22 mouse cellular contexts compared by ENCODE assay signal in the genomic region with DNA sequence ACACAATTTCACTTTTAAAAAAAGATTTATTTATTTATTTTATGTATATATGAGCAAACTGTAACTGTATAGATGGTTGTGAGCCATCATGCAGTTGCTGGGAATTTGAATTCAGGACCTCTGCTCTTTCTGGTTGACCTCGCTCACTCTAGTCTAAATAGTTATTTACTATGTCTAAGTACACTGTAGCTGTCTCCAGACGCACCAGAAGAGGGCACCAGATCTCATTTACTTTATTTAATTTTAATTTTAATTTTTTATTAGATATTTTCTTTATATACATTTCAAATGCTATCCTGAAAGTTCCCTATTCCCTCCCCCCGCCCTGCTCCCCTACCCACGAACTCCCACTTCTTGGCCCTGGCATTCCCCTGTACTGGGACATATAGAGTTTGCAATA. TPM values are rescaled to one million over a fixed set of nuclear protein-coding genes. Genes with fewer than 3 reads are reported as not detected.
DNase-seq lines count a peak whose midpoint lies in the region; ATAC-seq and TF ChIP-seq lines count a peak whose summit lies in the region.
"Had no signal": no experiment of that assay in that cellular context is flagged by ENCODE, and none has a peak within 500 bp of the region (broad histone marks: within the 10 kb centered on the region; RNA-seq: fewer than 3 reads in every experiment).

No protein-coding gene starts in this region.

- TF ChIP-seq CTCF in heart, adult 2 months (IDR thresholded peaks at IDR 0.05) = peak; percentile 52
- TF ChIP-seq CTCF in midbrain, postnatal 0 days (IDR thresholded peaks at IDR 0.05) = peak; percentile 15; the same call in 1 of the 2 replicates
- TF ChIP-seq CTCF in Patski (IDR thresholded peaks at IDR 0.05) = peak; percentile 29

- no peaks in the 10 kb centered on the region for H3K27me3 ChIP-seq in heart, adult 2 months (ENCODE audit: control insufficient read depth, insufficient read depth, low read length)
- no peaks in the 10 kb centered on the region for H3K27me3 ChIP-seq in midbrain, postnatal 0 days (ENCODE audit: insufficient read depth, low read length)
- no peaks in the 10 kb centered on the region for H3K27me3 ChIP-seq in midbrain, embryonic 11.5 days (ENCODE audit: control insufficient read depth, insufficient read depth, low read length)
- peaks cover 23% of the 10 kb centered on the region for H3K27me3 ChIP-seq in Patski
- no peaks in the 10 kb centered on the region for H3K27me3 ChIP-seq in hindbrain, embryonic 13.5 days
- H3K27me3 ChIP-seq: heart, embryonic 15.5 days; hindbrain, embryonic 15.5 days had no signal

- no peak for TF ChIP-seq POLR2A in heart, adult 2 months (IDR thresholded peaks at IDR 0.05; ENCODE audit: insufficient read depth, low read depth, low read length)

- H3K79me2 ChIP-seq in heart, adult 2 months (replicated peaks; ENCODE audit: control insufficient read depth, insufficient read depth, low read length) = no peaks in the 10 kb centered on the region

- H3K27ac ChIP-seq in heart, adult 2 months = no peak overlapping the region
- no peak overlapping the region for H3K27ac ChIP-seq in midbrain, postnatal 0 days (ENCODE audit: low read depth, low read length)
- no peak overlapping the region for H3K27ac ChIP-seq in midbrain, embryonic 11.5 days (ENCODE audit: low read depth, low read length)
- H3K27ac ChIP-seq in hindbrain, embryonic 13.5 days = no peak overlapping the region
- H3K27ac ChIP-seq: embryonic facial prominence, embryonic 10.5 days; heart, embryonic 15.5 days; hindbrain, embryonic 10.5 days; hindbrain, embryonic 15.5 days had no signal

- in situ Hi-C loops in Patski (cut with MboI; ENCODE audit: low pct_unique_long_range_greater_than_20kb) = no loop called here

- H3K4me2 ChIP-seq in midbrain, postnatal 0 days (ENCODE audit: low read depth, low read length, poor library complexity, severe bottlenecking) = no peak overlapping the region
- no peak overlapping the region for H3K4me2 ChIP-seq in midbrain, embryonic 11.5 days
- H3K4me2 ChIP-seq in hindbrain, embryonic 13.5 days = no peak overlapping the region
- H3K4me2 ChIP-seq: heart, embryonic 11.5 days; heart, embryonic 15.5 days; hindbrain, embryonic 15.5 days had no signal

- no peak for TF ChIP-seq EP300 in heart, adult 2 months (IDR thresholded peaks at IDR 0.05; ENCODE audit: insufficient read depth, low read depth, low read length)

- intact Hi-C loops in heart, adult 2 months (cut with DNase I) = no loop called here

- no peak for DNase-seq in heart, adult 2 months
- no peak for DNase-seq in heart, postnatal 4 days
- no peak for DNase-seq in midbrain, postnatal 0 days (ENCODE audit: low spot score)
- DNase-seq in midbrain, embryonic 11.5 days (ENCODE audit: low spot score, missing footprints) = no peak
- no peak for DNase-seq in Patski (ENCODE audit: low read depth, low spot score)
- no peak for DNase-seq in retina, postnatal 1 day
- DNase-seq: adrenal gland, adult 8-10 months; adrenal gland, postnatal 36 days; cerebellum, adult 2 months; cerebellum, postnatal 10 days; gastrocnemius, postnatal 10 days; heart, adult 18-20 months; heart, postnatal 14 days had no signal

- no peak for ATAC-seq in midbrain, postnatal 0 days (ENCODE audit: low FRiP score)
- no peak for ATAC-seq in midbrain, embryonic 11.5 days (ENCODE audit: low FRiP score)
- no peak for ATAC-seq in Patski
- no peak for ATAC-seq in hindbrain, embryonic 13.5 days (ENCODE audit: low FRiP score)
- ATAC-seq: forebrain, embryonic 14.5 days had no signal

- POLR2A ChIA-PET in Patski (lab: Charles Lee) = no interaction called here

- H3K9ac ChIP-seq in heart, adult 2 months (ENCODE audit: low read depth, low read length) = no peak overlapping the region
- no peak overlapping the region for H3K9ac ChIP-seq in midbrain, postnatal 0 days (replicated peaks; ENCODE audit: low read length, poor library complexity, severe bottlenecking)
- no peak overlapping the region for H3K9ac ChIP-seq in midbrain, embryonic 11.5 days (ENCODE audit: low read length)
- H3K9ac ChIP-seq in hindbrain, embryonic 13.5 days = no peak overlapping the region
- H3K9ac ChIP-seq: heart, embryonic 15.5 days; hindbrain, embryonic 15.5 days had no signal

- H3K9me3 ChIP-seq in midbrain, postnatal 0 days (ENCODE audit: low read length) = no peaks in the 10 kb centered on the region
- no peaks in the 10 kb centered on the region for H3K9me3 ChIP-seq in midbrain, embryonic 11.5 days (ENCODE audit: control insufficient read depth, low read length)
- no peaks in the 10 kb centered on the region for H3K9me3 ChIP-seq in hindbrain, embryonic 13.5 days
- H3K9me3 ChIP-seq: embryonic facial prominence, embryonic 10.5 days; G1E; heart, embryonic 15.5 days; hindbrain, embryonic 10.5 days; hindbrain, embryonic 15.5 days had no signal

- H3K36me3 ChIP-seq in heart, adult 2 months (ENCODE audit: control insufficient read depth, insufficient read depth, low read length) = no peaks in the 10 kb centered on the region
- no peaks in the 10 kb centered on the region for H3K36me3 ChIP-seq in midbrain, postnatal 0 days (ENCODE audit: insufficient read depth, low read length)
- no peaks in the 10 kb centered on the region for H3K36me3 ChIP-seq in midbrain, embryonic 11.5 days (ENCODE audit: control insufficient read depth, insufficient read depth, low read length)
- no peaks in the 10 kb centered on the region for H3K36me3 ChIP-seq in hindbrain, embryonic 13.5 days
- H3K36me3 ChIP-seq: embryonic facial prominence, embryonic 10.5 days; G1E; heart, embryonic 15.5 days; hindbrain, embryonic 10.5 days; hindbrain, embryonic 15.5 days had no signal

- H3K4me1 ChIP-seq in heart, adult 2 months (ENCODE audit: control insufficient read depth, insufficient read depth, low read length) = no peaks in the 10 kb centered on the region
- no peaks in the 10 kb centered on the region for H3K4me1 ChIP-seq in midbrain, postnatal 0 days (ENCODE audit: insufficient read depth, low read length)
- no peaks in the 10 kb centered on the region for H3K4me1 ChIP-seq in midbrain, embryonic 11.5 days (ENCODE audit: control insufficient read depth, insufficient read depth, low read length)
- H3K4me1 ChIP-seq in hindbrain, embryonic 13.5 days (replicated peaks) = peaks cover 6% of the 10 kb centered on the region; the same call in 1 of the 2 replicates
- H3K4me1 ChIP-seq: embryonic facial prominence, embryonic 10.5 days; heart, embryonic 15.5 days; hindbrain, embryonic 15.5 days had no signal

- no peak overlapping the region for H3K4me3 ChIP-seq in heart, adult 2 months
- no peak overlapping the region for H3K4me3 ChIP-seq in midbrain, postnatal 0 days (ENCODE audit: low read depth, low read length)
- H3K4me3 ChIP-seq in midbrain, embryonic 11.5 days (ENCODE audit: low read depth, low read length) = no peak overlapping the region
- H3K4me3 ChIP-seq in hindbrain, embryonic 13.5 days = no peak overlapping the region
- H3K4me3 ChIP-seq: embryonic facial prominence, embryonic 10.5 days; heart, embryonic 15.5 days; hindbrain, embryonic 10.5 days; hindbrain, embryonic 15.5 days had no signal

- 65% methylated on average over 4 of the region's 4 CpGs for WGBS in heart, adult 2 months
- 79% methylated on average over 4 of the region's 4 CpGs for WGBS in midbrain, postnatal 0 days
- WGBS in midbrain, embryonic 11.5 days = 67% methylated on average over 4 of the region's 4 CpGs
- WGBS in hindbrain, embryonic 13.5 days = 75% methylated on average over 4 of the region's 4 CpGs

- CTCF ChIA-PET in Patski (lab: Charles Lee) = no interaction called here

RNA-seq across cellular contexts. Expression of gene Asrgl1, which starts 10.8 kb away (rescaled TPM):
- 10 to 100 TPM; 28.2 to 31.1 TPM for total RNA-seq in heart, adult 2 months (2021)
- 8.8 and 11.5 TPM in 2 replicates for polyA plus RNA-seq in heart, adult 2 months (2012; rRNA removed)
- total RNA-seq in heart, postnatal 4 days (2021) = 10 to 100 TPM; 13.2 to 16.4 TPM
- 30.3 and 33.4 TPM in 2 replicates for total RNA-seq in midbrain, postnatal 0 days (2014; rRNA removed)
- 45.4 and 46.9 TPM in 2 replicates for polyA plus RNA-seq in midbrain, postnatal 0 days (2015; fragmentation: Nextera tagmentation; extraction: Ambion mirVana)
- polyA plus RNA-seq in midbrain, embryonic 11.5 days (2014; fragmentation: Nextera tagmentation; extraction: Ambion mirVana) = 13.5 and 14.2 TPM in 2 replicates
- polyA plus RNA-seq in Patski (2021) = 9.5 TPM
- 16.6 and 23.0 TPM in 2 replicates for polyA plus RNA-seq in hindbrain, embryonic 13.5 days (2015; fragmentation: Nextera tagmentation; extraction: Ambion mirVana)

RNA-seq across cellular contexts. Expression of gene Scgb1a1, which starts 58.5 kb away (rescaled TPM):
- under 1 TPM in 1 of 2 experiments, not detected in 1; 0.73 TPM for total RNA-seq in heart, adult 2 months (2021)
- polyA plus RNA-seq in heart, adult 2 months (2012; rRNA removed) = 0.50 and 2,957 TPM in 2 replicates
- total RNA-seq in heart, postnatal 4 days (2021) = not detected
- total RNA-seq in midbrain, postnatal 0 days (2014; rRNA removed) = not detected in 2 replicates
- polyA plus RNA-seq in midbrain, postnatal 0 days (2015; fragmentation: Nextera tagmentation; extraction: Ambion mirVana) = not detected in 2 replicates
- not detected in 2 replicates for polyA plus RNA-seq in midbrain, embryonic 11.5 days (2014; fragmentation: Nextera tagmentation; extraction: Ambion mirVana)
- polyA plus RNA-seq in Patski (2021) = not detected
- not detected in 2 replicates for polyA plus RNA-seq in hindbrain, embryonic 13.5 days (2015; fragmentation: Nextera tagmentation; extraction: Ambion mirVana)
- total RNA-seq: adrenal gland, postnatal 36 days; G1E had no signal
- polyA plus RNA-seq: cerebellum, adult 2 months; embryonic facial prominence, embryonic 10.5 days; embryonic facial prominence, embryonic 14.5 days; forebrain, embryonic 14.5 days; G1E; heart, embryonic 11.5 days; hindbrain, embryonic 10.5 days; hindbrain, embryonic 15.5 days had no signal
